Mouse (Mus musculus): ENCODE data around the gene Gm11985.
"Not testable (repeated sequence)": the region's sequence is repeated elsewhere in the genome, so short reads cannot be mapped to it uniquely, and the experiment has no call there.

Gene Gm11985

GRCm38 (mm10) chr11:7188469-7188868, at the start of gene Gm11985:
Gm11985 (minus strand) TSS chr11:7188569.
- DNase-seq (ENCODE audit: low read depth in 2 of 2, low spot score in 2 of 2) = no peak

DNA sequence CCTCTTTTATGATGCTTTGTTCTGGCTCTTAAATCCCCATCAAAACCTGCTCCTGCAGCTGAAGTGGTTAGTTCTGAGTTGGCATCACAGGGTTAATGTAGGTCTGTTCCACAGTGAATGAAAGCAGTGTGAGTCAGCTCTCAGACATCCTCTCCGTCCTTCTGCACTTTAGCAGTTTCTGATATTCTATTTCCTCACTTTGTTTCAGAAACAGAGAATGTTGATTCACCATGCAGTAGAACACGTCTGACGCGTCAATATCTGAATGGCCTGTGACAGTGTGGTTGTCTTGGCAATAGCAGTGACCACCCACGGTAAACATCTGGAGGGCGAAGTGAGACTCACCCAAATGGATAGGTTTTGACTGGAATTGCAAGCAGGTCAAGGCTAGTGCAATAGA, 49.3 kb upstream of the Gm11985 start:
- DNase-seq (ENCODE audit: low read depth in 2 of 2, low spot score in 2 of 2) = no peak

GRCm38 (mm10) chr11:7236751-7237150, 48.4 kb upstream of the Gm11985 start:
- DNase-seq (ENCODE audit: low read depth in 2 of 2, low spot score in 2 of 2) = no peak

GRCm38 (mm10) chr11:7234981-7235609, 46.7 kb upstream of the Gm11985 start:
- DNase-seq (ENCODE audit: low read depth in 2 of 2, low spot score in 2 of 2) = no peak

- no peak for DNase-seq (ENCODE audit: low read depth in 2 of 2, low spot score in 2 of 2)
Measured at GRCm38 (mm10) chr11:7234436-7234835, 46.1 kb upstream of the Gm11985 start.

DNA sequence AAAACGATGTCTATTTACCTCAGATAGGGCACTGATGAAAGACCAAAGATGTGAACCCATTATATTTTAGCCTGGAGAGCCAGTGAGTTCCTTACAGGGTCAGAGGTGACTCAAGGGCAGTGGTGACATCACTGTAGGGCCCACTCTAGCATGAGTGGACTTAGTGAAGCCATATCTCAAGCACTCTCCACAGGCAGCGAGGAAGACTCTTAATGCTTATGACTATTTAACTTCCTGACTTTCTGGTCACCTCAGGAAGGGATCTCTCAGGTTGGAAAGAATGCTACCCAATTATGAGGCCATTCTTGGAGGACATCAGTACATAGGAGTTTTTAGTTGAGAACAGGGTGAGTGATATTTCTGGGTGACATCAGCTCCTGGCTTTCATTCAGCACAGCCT, 45.0 kb upstream of the Gm11985 start:
- DNase-seq (ENCODE audit: low read depth in 2 of 2, low spot score in 2 of 2) = no peak

- no peak for DNase-seq (ENCODE audit: low read depth in 2 of 2, low spot score in 2 of 2)
Measured at GRCm38 (mm10) chr11:7231958-7232357, 43.6 kb upstream of the Gm11985 start.

DNA sequence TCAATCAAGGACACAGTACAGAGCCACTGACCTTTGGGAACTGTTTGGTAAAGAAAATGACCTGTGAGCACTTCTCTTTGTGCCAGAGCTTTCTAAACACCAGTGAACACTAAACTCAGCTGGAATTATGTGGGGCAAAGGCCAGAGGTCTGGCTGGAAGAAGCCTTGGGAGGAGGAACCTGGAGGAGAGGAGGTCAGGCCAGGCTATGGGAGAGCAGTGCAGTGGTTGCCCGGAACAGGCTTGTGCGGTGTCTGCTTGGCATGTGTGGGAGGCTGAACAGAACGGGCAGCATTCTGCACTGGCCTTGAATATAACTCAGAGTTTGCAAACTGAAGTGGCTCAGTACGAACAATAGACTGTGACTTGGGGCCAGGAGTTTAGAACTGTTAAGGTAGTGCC, 41.6 kb upstream of the Gm11985 start:
- no peak for DNase-seq (ENCODE audit: low read depth in 2 of 2, low spot score in 2 of 2)

DNA sequence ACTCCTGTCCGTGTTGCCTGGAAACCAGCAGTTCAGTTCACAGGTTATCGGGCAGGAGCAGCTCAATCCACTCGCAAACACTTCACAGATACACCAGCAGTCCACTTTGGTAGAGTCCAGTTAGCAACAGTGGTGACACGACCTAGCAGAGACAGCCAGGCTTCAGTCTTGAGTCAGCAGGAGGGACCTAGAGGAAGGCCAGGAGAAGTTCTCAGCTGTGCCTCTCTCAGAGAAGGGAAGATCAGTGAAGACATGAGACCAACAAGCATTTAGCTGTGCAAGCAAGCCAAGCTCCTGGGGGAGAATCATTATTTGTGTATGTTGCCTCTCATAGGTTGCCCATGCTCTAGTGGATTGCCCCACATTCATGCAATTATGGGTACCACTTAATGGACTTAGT, 39.7 kb upstream of the Gm11985 start:
- DNase-seq (ENCODE audit: low read depth in 2 of 2, low spot score in 2 of 2) = no peak

DNA sequence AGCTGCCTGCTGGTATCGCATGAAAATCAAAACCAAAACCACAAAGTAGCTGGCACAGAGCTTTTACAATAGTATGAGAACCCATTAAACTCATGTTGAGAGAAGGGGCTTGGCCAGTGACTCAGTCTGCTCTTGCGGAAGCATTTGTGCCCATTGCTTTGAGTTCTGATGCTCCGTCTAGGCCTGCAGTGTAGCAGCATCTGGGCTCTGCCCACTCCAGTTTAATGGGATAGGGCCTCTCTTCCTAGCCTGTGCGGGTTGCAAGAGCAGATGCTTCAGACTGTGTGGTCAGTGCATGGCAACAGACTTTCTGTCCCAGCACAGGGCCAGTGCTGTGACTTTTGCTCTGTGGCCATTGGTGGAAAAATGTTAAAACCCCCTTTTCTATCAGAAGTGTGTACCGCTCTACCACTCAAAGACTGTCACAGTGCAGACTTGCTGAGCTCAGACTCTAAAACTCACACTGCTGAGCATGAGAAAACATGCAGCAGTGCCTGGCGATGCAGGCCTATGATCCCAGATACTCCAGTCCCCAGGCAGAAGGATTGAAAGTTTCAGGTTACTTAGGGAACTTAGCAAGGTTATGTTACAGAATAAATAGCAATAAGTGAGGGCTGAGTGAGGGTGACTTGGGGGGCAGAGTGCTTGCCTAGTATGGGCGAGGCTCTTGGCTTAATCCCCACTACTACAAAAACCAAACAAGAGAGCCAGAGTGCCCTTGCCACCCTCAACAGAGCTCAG, 38.6 kb upstream of the Gm11985 start:
- no peak for DNase-seq (ENCODE audit: low read depth in 2 of 2, low spot score in 2 of 2)

GRCm38 (mm10) chr11:7226200-7226599, 37.8 kb upstream of the Gm11985 start:
- no peak for DNase-seq (ENCODE audit: low read depth in 2 of 2, low spot score in 2 of 2)

GRCm38 (mm10) chr11:7221826-7222225, 33.5 kb upstream of the Gm11985 start:
- not testable (repeated sequence) for DNase-seq (ENCODE audit: low read depth in 2 of 2, low spot score in 2 of 2)

DNA sequence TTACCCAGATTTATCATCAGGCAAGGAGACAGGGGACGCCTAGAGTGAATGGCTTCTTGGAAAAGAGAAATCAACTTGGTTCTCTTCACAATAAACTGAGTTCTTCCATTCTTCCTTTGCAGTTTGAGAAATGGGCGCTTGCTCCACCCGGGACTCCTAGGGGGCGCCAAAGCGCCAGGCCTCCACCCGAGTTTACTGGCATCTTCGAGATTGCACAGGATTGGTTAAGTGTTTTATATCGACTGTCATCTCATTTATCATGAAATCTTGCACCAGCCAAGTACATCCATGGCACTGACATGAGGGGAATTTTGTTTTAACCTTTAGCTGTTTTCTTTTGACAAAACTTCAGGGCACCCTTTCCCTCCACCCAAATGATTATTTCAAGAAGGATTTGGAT, 27.3 kb upstream of the Gm11985 start:
- DNase-seq (ENCODE audit: low read depth in 2 of 2, low spot score in 2 of 2) = no peak

DNA sequence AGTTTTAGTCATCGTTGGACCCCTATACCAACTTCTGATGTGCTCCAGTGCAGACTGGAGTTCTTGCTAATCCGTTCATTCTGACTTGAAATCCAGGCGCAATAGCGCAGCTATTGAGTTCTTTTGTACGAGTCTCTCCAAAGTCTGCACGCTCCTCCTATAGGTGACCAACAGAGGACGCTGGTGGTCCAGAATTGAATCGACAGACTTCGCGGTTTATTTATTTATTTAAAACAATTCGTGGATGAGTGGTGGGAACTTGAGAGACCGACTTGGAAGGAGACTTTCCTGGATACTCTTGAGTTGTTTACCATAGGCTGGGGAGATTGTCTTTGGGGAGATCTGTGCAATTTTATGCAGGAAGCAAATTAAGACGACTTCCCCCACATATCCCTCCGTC, 26.4 kb upstream of the Gm11985 start:
- DNase-seq (ENCODE audit: low read depth in 2 of 2, low spot score in 2 of 2) = no peak

GRCm38 (mm10) chr11:7214342-7214660, 25.9 kb upstream of the Gm11985 start:
- DNase-seq (ENCODE audit: low read depth in 2 of 2, low spot score in 2 of 2) = no peak

DNA sequence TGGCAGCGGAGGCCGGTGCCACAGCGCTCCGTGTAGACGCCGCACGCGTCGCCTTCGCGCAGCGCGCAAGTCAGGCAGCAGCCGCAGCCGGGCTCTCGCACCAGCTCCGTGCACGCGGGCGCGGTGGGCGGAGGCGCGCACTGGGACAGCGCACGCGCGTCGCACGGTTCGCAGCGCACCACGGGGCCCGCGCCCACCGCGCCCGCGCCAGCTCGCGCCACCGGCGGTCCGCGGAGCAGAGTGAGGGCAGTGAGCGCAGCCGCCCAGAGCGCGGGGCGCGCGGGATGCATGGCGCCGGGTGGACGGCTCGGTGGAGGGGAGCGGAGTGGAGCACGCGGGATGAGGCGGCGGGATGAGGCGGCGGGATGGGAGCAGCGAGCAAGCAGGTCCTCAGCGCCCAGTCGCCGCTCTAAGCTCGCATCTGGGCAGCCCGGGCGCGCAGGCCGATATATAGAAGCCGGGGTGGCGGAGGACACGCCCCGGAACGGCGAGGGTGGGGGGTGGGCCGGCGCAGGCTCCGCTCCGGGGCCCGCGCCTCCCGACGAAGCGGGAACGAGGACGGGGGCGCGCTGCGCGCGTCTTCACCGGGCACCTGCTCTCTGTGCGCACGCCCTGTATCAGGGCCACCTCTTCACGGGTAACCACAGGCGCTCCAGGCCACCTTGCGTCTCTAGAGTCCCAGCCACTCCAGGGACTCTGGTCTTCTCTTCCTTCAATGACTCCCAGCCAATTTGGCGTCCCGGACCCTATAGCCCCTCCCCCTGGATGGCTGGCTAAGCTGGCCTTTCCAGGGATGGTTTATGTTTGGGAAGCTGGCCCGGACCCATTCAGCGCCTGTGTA, 25.4 kb upstream of the Gm11985 start, which contains the start of gene Igfbp3:
Gene Igfbp3, minus strand, starts transcription at position 423 of the 841 bp plus-strand sequence.
- no peak for DNase-seq (ENCODE audit: low read depth in 2 of 2, low spot score in 2 of 2)

- DNase-seq (ENCODE audit: low read depth in 2 of 2, low spot score in 2 of 2) = no peak
Measured at GRCm38 (mm10) chr11:7213161-7213500, 24.8 kb upstream of the Gm11985 start.

DNA sequence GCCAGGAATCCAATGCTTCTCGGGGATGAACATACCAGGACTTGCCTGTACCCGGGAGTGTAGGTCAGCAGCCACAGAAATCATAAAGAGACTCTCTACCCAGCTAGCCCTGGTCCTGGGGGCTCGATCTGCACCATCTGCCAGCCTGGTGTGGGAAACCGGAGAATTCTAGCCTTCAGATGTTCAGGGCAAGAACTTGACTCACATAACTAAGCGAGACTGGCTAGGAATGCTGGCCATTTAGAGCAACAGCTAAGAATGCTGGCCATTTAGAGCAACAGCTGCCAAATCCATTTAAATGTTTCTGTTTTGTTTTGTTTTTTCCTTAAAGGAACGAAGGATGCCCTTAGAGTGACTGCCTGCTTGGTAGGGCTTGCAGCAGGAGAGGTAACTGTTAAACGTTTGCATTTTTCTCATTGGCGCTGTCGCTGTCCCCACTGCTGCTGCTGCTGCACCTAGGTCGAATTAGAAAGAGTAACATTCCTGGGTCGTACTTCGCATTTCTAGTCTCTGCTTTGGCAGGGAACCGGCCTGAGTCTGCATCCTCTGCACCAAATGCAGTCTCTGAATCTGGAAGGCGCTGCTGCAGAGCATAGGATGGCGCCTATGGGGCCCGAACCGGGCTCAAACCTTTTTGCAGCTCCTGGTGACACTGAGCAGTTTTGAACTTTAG, 23.9 kb upstream of the Gm11985 start:
- DNase-seq (ENCODE audit: low read depth in 2 of 2, low spot score in 2 of 2) = no peak

DNA sequence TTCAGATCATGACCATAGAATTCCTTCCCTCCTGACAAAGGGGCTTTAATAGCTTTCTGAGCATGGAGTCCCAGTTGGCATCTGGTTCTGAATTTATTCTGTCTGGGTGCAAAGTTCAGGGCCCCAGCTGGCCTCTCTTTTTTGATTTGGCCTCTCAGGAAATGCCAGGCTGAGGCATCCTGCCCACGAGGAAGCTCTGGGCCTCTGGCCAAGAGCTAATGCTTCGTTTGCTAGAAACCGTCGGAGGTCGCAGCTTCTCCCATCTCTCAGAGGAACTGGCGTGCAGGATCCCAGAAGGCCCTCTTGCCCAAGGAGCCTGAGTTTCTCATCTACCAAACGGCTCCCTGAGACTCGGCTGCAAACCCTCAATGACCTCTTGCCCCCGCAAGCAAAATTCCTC, 22.8 kb upstream of the Gm11985 start:
- no peak for DNase-seq (ENCODE audit: low read depth in 2 of 2, low spot score in 2 of 2)

- no peak for DNase-seq (ENCODE audit: low read depth in 2 of 2, low spot score in 2 of 2)
Measured at GRCm38 (mm10) chr11:7210343-7210742, 22.0 kb upstream of the Gm11985 start.

GRCm38 (mm10) chr11:7203846-7204245, 15.5 kb upstream of the Gm11985 start:
- DNase-seq (ENCODE audit: low read depth in 2 of 2, low spot score in 2 of 2) = no peak

DNA sequence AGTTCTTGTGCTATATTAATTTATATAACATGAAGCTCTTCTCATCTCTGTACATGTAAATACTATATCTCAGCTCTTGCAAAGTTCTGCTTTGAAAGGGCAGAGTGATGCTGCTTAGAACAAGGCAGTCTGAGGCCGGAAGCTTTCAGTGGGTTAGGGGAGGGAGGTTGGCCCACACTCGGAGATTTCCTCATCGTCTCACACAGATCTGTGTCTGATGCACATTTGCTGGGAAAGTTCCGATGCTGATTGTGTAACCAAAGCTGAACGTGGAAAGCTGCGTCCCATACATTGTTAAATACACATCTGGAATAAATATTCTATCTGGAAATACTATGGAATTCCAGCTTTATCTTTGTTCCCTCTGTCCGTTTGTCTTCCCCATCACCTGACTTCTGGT, 13.8 kb upstream of the Gm11985 start:
- no peak for DNase-seq (ENCODE audit: low read depth in 2 of 2, low spot score in 2 of 2)

Data from CD8-positive naive resting alpha-beta T cell, adult 2 months (primary cell).